Mouse (Mus musculus): ENCODE data around the gene Tas2r109. TPM values are rescaled to one million over a fixed set of nuclear protein-coding genes. Genes with fewer than 3 reads are reported as not detected.
"Not testable (repeated sequence)": the region's sequence is repeated elsewhere in the genome, so short reads cannot be mapped to it uniquely, and the experiment has no call there.

Gene Tas2r109
- not detected in 2 replicates for polyA plus RNA-seq (2011; ENCODE audit: insufficient read depth, insufficient read length, low replicate concordance, missing spikeins)

- no peaks in the 10 kb centered on the region for H3K4me1 ChIP-seq (ENCODE audit: control insufficient read depth, insufficient read depth, low read length)
- no peak for TF ChIP-seq POLR2A (IDR thresholded peaks at IDR 0.05; ENCODE audit: borderline replicate concordance, control insufficient read depth, low read depth, low read length)
- TF ChIP-seq CTCF (IDR thresholded peaks at IDR 0.05; ENCODE audit: control insufficient read depth, insufficient read depth, low read length): no peak
- WGBS: 61% methylated on average over 2 of the region's 2 CpGs
- no peak within 1 kb of the TSS for H3K27ac ChIP-seq (ENCODE audit: control insufficient read depth, insufficient read depth, low read depth, low read length, poor library complexity)
- no peak within 1 kb of the TSS for H3K4me3 ChIP-seq (replicated peaks; ENCODE audit: control insufficient read depth, low read depth, low read length)
Observed at GRCm38 (mm10) chr6:132980865-132981264, at the start of gene Tas2r109. Gene Tas2r109 (minus strand): TSS chr6:132980965.

- H3K4me3 ChIP-seq (replicated peaks; ENCODE audit: control insufficient read depth, low read depth, low read length): no peak within 1 kb of the TSS
- TF ChIP-seq POLR2A (IDR thresholded peaks at IDR 0.05; ENCODE audit: borderline replicate concordance, control insufficient read depth, low read depth, low read length) (no peak), CTCF (IDR thresholded peaks at IDR 0.05; ENCODE audit: control insufficient read depth, insufficient read depth, low read length) (no peak)
- H3K27ac ChIP-seq (ENCODE audit: control insufficient read depth, insufficient read depth, low read depth, low read length, poor library complexity): no peak within 1 kb of the TSS
- no peaks in the 10 kb centered on the region for H3K4me1 ChIP-seq (ENCODE audit: control insufficient read depth, insufficient read depth, low read length)
- WGBS: 46% methylated on average over 1 of the region's 1 CpGs
Observed at GRCm38 (mm10) chr6:132957819-132958218, 22.9 kb downstream of the Tas2r109 start, which contains the start of gene Tas2r131. Gene Tas2r131 (minus strand): TSS chr6:132957919.

GRCm38 (mm10) chr6:132950802-132951201 is 30.0 kb downstream of the Tas2r109 start, which contains the start of gene Tas2r129:
Gene Tas2r129 (plus strand): TSS chr6:132951102.
- 64% methylated on average over 2 of the region's 2 CpGs for WGBS
- Histone ChIP-seq H3K4me3 (replicated peaks; ENCODE audit: control insufficient read depth, low read depth, low read length) (no peak within 1 kb of the TSS), H3K27ac (ENCODE audit: control insufficient read depth, insufficient read depth, low read depth, low read length, poor library complexity) (no peak within 1 kb of the TSS), H3K4me1 (ENCODE audit: control insufficient read depth, insufficient read depth, low read length) (no peaks in the 10 kb centered on the region)
- TF ChIP-seq POLR2A (IDR thresholded peaks at IDR 0.05; ENCODE audit: borderline replicate concordance, control insufficient read depth, low read depth, low read length) (no peak), CTCF (IDR thresholded peaks at IDR 0.05; ENCODE audit: control insufficient read depth, insufficient read depth, low read length) (no peak)

GRCm38 (mm10) chr6:132941376-132941775 is 39.4 kb downstream of the Tas2r109 start:
- not testable (repeated sequence) for H3K4me3 ChIP-seq (replicated peaks; ENCODE audit: control insufficient read depth, low read depth, low read length); H3K27ac ChIP-seq (ENCODE audit: control insufficient read depth, insufficient read depth, low read depth, low read length, poor library complexity); H3K4me1 ChIP-seq (ENCODE audit: control insufficient read depth, insufficient read depth, low read length)

Other genes with a start within 250 kb of the Tas2r109 start
- not detected in 2 replicates for gene Tas2r115, start 242.9 kb downstream of the Tas2r109 start, polyA plus RNA-seq (2011; ENCODE audit: insufficient read depth, insufficient read length, low replicate concordance, missing spikeins)
- not detected in 2 replicates for gene Tas2r124, start 226.2 kb downstream of the Tas2r109 start, polyA plus RNA-seq (2011; ENCODE audit: insufficient read depth, insufficient read length, low replicate concordance, missing spikeins)
- not detected in 2 replicates for gene Tas2r102, start 218.8 kb downstream of the Tas2r109 start, polyA plus RNA-seq (2011; ENCODE audit: insufficient read depth, insufficient read length, low replicate concordance, missing spikeins)
- gene Tas2r136, start 202.8 kb downstream of the Tas2r109 start, polyA plus RNA-seq (2011; ENCODE audit: insufficient read depth, insufficient read length, low replicate concordance, missing spikeins): not detected in 2 replicates
- gene Tas2r117, start 178.1 kb downstream of the Tas2r109 start, polyA plus RNA-seq (2011; ENCODE audit: insufficient read depth, insufficient read length, low replicate concordance, missing spikeins): not detected in 2 replicates
- gene Tas2r123, start 133.8 kb downstream of the Tas2r109 start, polyA plus RNA-seq (2011; ENCODE audit: insufficient read depth, insufficient read length, low replicate concordance, missing spikeins): not detected in 2 replicates
- not detected in 2 replicates for gene Tas2r116, start 125.5 kb downstream of the Tas2r109 start, polyA plus RNA-seq (2011; ENCODE audit: insufficient read depth, insufficient read length, low replicate concordance, missing spikeins)
- gene Tas2r110, start 113.0 kb downstream of the Tas2r109 start, polyA plus RNA-seq (2011; ENCODE audit: insufficient read depth, insufficient read length, low replicate concordance, missing spikeins): not detected in 2 replicates
- not detected in 2 replicates for gene Tas2r113, start 88.0 kb downstream of the Tas2r109 start, polyA plus RNA-seq (2011; ENCODE audit: insufficient read depth, insufficient read length, low replicate concordance, missing spikeins)
- gene Tas2r125, start 71.3 kb downstream of the Tas2r109 start, polyA plus RNA-seq (2011; ENCODE audit: insufficient read depth, insufficient read length, low replicate concordance, missing spikeins): not detected in 2 replicates
- not detected in 2 replicates for gene Tas2r129, start 29.9 kb downstream of the Tas2r109 start, polyA plus RNA-seq (2011; ENCODE audit: insufficient read depth, insufficient read length, low replicate concordance, missing spikeins)
- gene Tas2r131, start 23.0 kb downstream of the Tas2r109 start, polyA plus RNA-seq (2011; ENCODE audit: insufficient read depth, insufficient read length, low replicate concordance, missing spikeins): not detected in 2 replicates
- gene Tas2r103, start 56.1 kb upstream of the Tas2r109 start, polyA plus RNA-seq (2011; ENCODE audit: insufficient read depth, insufficient read length, low replicate concordance, missing spikeins): not detected in 2 replicates
- gene Tas2r140, start 74.9 kb upstream of the Tas2r109 start, polyA plus RNA-seq (2011; ENCODE audit: insufficient read depth, insufficient read length, low replicate concordance, missing spikeins): not detected in 2 replicates
- gene Smim10l1, start 123.9 kb upstream of the Tas2r109 start, polyA plus RNA-seq (2011; ENCODE audit: insufficient read depth, insufficient read length, low replicate concordance, missing spikeins): 12.0 and 18.1 TPM in 2 replicates

Data from bone marrow, adult 2 months (tissue).